Mouse (Mus musculus) ES-Bruce4 (cell line): Measurements from ENCODE around the gene Tmem38b.

Source experiments
- CTCF ChIP-seq: IDR thresholded peaks from one replicate; pipeline ENCODE4 v1.8.1; 2011; ENCODE audit warnings: low read depth, low read length
- EP300 ChIP-seq: IDR thresholded peaks from 2 replicates; pipeline ENCODE4 v1.6.1; 2011; ENCODE audit warnings: low read depth, low read length; ENCODE audit not compliant: insufficient read depth
- POLR2A ChIP-seq: IDR thresholded peaks from one replicate; pipeline ENCODE4 v1.8.1; 2011; ENCODE audit warnings: low read length; ENCODE audit not compliant: insufficient read depth

DNA sequence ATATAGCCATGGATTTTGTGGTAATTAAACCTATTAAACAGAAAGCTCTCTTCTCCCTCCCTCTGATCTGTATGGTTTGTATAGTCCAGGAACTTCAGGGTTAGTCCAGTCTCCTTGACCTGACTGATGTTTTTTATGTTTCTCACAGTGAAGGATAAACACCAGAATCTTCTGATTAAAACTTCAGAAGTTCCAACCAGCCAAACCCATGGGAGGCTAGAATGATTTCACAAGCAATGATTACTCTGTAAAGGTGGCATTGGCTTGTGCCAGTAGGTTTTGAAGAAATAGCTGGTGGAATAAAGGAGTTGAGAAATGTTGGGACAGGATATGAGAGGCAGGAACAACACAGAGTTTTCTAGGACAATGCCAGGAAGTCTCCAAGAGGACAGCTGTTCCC is 40.6 kb downstream of the Tmem38b start:
- no peak for TF ChIP-seq POLR2A
- TF ChIP-seq CTCF, result no peak
- TF ChIP-seq EP300, result no peak
